Comparison of ENCODE assay signal across 22 mouse cellular contexts in the genomic region with DNA sequence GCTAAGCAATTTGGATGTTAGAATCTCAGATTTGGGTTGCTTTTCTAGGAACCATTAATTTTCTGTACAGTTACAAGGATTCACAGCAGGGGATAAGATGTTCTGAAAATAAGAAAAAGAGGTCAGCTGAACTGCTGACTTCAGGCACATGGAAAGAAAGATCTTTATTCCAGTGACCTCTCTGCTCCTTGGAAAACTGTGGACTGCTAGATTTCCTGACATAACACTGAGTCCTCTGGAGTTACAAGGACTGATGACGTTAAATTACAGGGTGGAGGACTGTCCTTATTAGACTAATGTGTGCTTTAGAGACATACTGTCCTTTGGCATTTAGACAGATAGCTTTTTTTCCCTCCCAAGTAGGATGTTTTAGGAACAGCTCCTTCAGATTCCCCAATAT.
"Had no signal": no experiment of that assay in that cellular context is flagged by ENCODE, and none has a peak within 500 bp of the region (broad histone marks: within the 10 kb centered on the region; RNA-seq: fewer than 3 reads in every experiment).

No protein-coding gene starts in this region.

- H3K9me3 ChIP-seq: heart, embryonic 13.5 days; heart, embryonic 15.5 days; hindbrain, embryonic 13.5 days; hindbrain, embryonic 15.5 days; kidney, embryonic 15.5 days; limb, embryonic 13.5 days; limb, embryonic 15.5 days; liver, embryonic 12.5 days had no signal

- H3K4me2 ChIP-seq: heart, embryonic 11.5 days; heart, embryonic 13.5 days; heart, embryonic 15.5 days; hindbrain, embryonic 13.5 days; hindbrain, embryonic 15.5 days; kidney, embryonic 15.5 days; limb, embryonic 13.5 days; limb, embryonic 15.5 days; liver, embryonic 12.5 days had no signal

- H3K9ac ChIP-seq: heart, embryonic 13.5 days; heart, embryonic 15.5 days; hindbrain, embryonic 13.5 days; hindbrain, embryonic 15.5 days; kidney, embryonic 15.5 days; limb, embryonic 13.5 days; limb, embryonic 15.5 days; liver, embryonic 12.5 days had no signal

- ATAC-seq: hindbrain, postnatal 0 days; liver, embryonic 12.5 days had no signal

- H3K27me3 ChIP-seq: heart, embryonic 13.5 days; heart, embryonic 15.5 days; hindbrain, embryonic 13.5 days; hindbrain, embryonic 15.5 days; kidney, embryonic 15.5 days; limb, embryonic 13.5 days; limb, embryonic 15.5 days; liver, embryonic 12.5 days had no signal

- DNase-seq: gastrocnemius, postnatal 10 days; gastrocnemius, postnatal 36 days; heart, adult 2 months; heart, postnatal 14 days; heart, postnatal 36 days; kidney, adult 11 months; kidney, adult 9 months; kidney, postnatal 14 days; layer of hippocampus, adult 9-11 months; layer of hippocampus, postnatal 36 days; left cerebral cortex, postnatal 4 days had no signal

- H3K36me3 ChIP-seq: hindbrain, embryonic 13.5 days; hindbrain, embryonic 15.5 days; liver, embryonic 12.5 days had no signal

- H3K4me3 ChIP-seq: heart, adult 2 months; heart, embryonic 13.5 days; heart, embryonic 15.5 days; hindbrain, embryonic 13.5 days; hindbrain, embryonic 15.5 days; kidney, embryonic 15.5 days; limb, embryonic 13.5 days; limb, embryonic 15.5 days; liver, embryonic 12.5 days had no signal

- H3K27ac ChIP-seq: heart, adult 2 months; heart, embryonic 13.5 days; hindbrain, embryonic 13.5 days; hindbrain, embryonic 15.5 days; hindbrain, postnatal 0 days; kidney, embryonic 15.5 days; kidney, postnatal 0 days; limb, embryonic 13.5 days; limb, embryonic 15.5 days; liver, embryonic 12.5 days had no signal
